Comparison of ENCODE assay signal across 35 mouse cellular contexts in the genomic region with DNA sequence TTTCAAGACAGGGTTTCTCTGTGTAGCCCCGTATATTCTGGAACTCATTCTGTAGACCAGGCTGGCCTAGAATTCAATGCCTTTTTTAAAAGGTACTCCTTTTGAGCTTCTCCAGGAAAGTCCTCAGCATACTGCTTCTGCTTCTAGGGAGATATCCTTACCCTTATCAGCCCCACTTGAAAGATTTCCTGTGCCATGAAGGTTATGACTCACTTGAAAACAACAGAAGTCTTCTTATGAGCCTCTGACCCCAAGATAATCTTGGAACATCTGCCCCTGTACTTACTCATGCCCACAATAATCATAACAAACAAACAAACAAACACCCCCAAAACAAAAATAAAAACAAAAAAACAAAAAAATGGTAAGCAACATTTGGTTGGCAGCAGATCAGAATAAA.
"Had no signal": no experiment of that assay in that cellular context is flagged by ENCODE, and none has a peak within 500 bp of the region (broad histone marks: within the 10 kb centered on the region; RNA-seq: fewer than 3 reads in every experiment).

No protein-coding gene starts in this region.

- ATAC-seq: hindbrain, embryonic 16.5 days; hindbrain, postnatal 0 days; inflammation-experienced regulatory T-cells, adult 6 months; intestine, embryonic 15.5 days; intestine, embryonic 16.5 days; intestine, postnatal 0 days had no signal

- H3K9ac ChIP-seq: heart, embryonic 12.5 days; heart, embryonic 13.5 days; heart, embryonic 15.5 days; hindbrain, embryonic 12.5 days; hindbrain, embryonic 13.5 days; hindbrain, embryonic 14.5 days; hindbrain, embryonic 15.5 days; intestine, embryonic 15.5 days; kidney, embryonic 15.5 days had no signal

- H3K4me2 ChIP-seq: heart, embryonic 11.5 days; heart, embryonic 12.5 days; heart, embryonic 13.5 days; heart, embryonic 15.5 days; hindbrain, embryonic 12.5 days; hindbrain, embryonic 13.5 days; hindbrain, embryonic 14.5 days; hindbrain, embryonic 15.5 days; intestine, embryonic 15.5 days; kidney, embryonic 15.5 days had no signal

- H3K27ac ChIP-seq: heart, embryonic 10.5 days; heart, embryonic 13.5 days; heart, embryonic 15.5 days; hindbrain, embryonic 10.5 days; hindbrain, embryonic 12.5 days; hindbrain, embryonic 13.5 days; hindbrain, embryonic 14.5 days; hindbrain, embryonic 15.5 days; hindbrain, postnatal 0 days; intestine, embryonic 15.5 days; kidney, embryonic 15.5 days; kidney, postnatal 0 days; layer of hippocampus, adult 2 months; left cerebral cortex, adult 2 months had no signal

- H3K9me3 ChIP-seq: heart, embryonic 10.5 days; heart, embryonic 12.5 days; heart, embryonic 13.5 days; heart, embryonic 15.5 days; hindbrain, embryonic 10.5 days; hindbrain, embryonic 12.5 days; hindbrain, embryonic 13.5 days; hindbrain, embryonic 15.5 days; intestine, embryonic 15.5 days; kidney, embryonic 15.5 days had no signal

- H3K4me1 ChIP-seq: heart, embryonic 10.5 days; heart, embryonic 12.5 days; heart, embryonic 13.5 days; heart, embryonic 15.5 days; hindbrain, embryonic 10.5 days; hindbrain, embryonic 12.5 days; hindbrain, embryonic 13.5 days; hindbrain, embryonic 15.5 days; intestine, embryonic 15.5 days; kidney, embryonic 15.5 days had no signal

- DNase-seq: heart, postnatal 10 days; heart, postnatal 14 days; heart, postnatal 36 days; kidney, adult 11 months; kidney, adult 18-20 months; kidney, adult 2 months; kidney, adult 8-10 months; kidney, adult 9 months; kidney, postnatal 10 days; kidney, postnatal 14 days; kidney, postnatal 25 days; kidney, postnatal 36 days; kidney, postnatal 4 days; layer of hippocampus, adult 9-11 months; layer of hippocampus, postnatal 36 days had no signal

- H3K27me3 ChIP-seq: heart, embryonic 12.5 days; heart, embryonic 13.5 days; heart, embryonic 15.5 days; hindbrain, embryonic 12.5 days; hindbrain, embryonic 13.5 days; hindbrain, embryonic 15.5 days; intestine, embryonic 15.5 days; kidney, embryonic 15.5 days had no signal

- H3K36me3 ChIP-seq: heart, embryonic 10.5 days; heart, embryonic 12.5 days; heart, embryonic 13.5 days; heart, embryonic 15.5 days; hindbrain, embryonic 10.5 days; hindbrain, embryonic 12.5 days; hindbrain, embryonic 13.5 days; hindbrain, embryonic 15.5 days; intestine, embryonic 15.5 days; kidney, embryonic 15.5 days had no signal

- H3K4me3 ChIP-seq: heart, embryonic 10.5 days; heart, embryonic 12.5 days; heart, embryonic 13.5 days; heart, embryonic 15.5 days; hindbrain, embryonic 10.5 days; hindbrain, embryonic 12.5 days; hindbrain, embryonic 13.5 days; hindbrain, embryonic 15.5 days; intestine, embryonic 15.5 days; kidney, embryonic 15.5 days; layer of hippocampus, adult 2 months; left cerebral cortex, adult 2 months had no signal
